Mouse (Mus musculus) midbrain, postnatal 0 days (tissue): ENCODE data around the gene Olfr598. TPM values are rescaled to one million over a fixed set of nuclear protein-coding genes. Genes with fewer than 3 reads are reported as not detected.
"Not testable (repeated sequence)": the region's sequence is repeated elsewhere in the genome, so short reads cannot be mapped to it uniquely, and the experiment has no call there.

Experiments used
- ATAC-seq: fragments of 200-750 bp; cut with Nextera tagmentation; 2 replicates; pipeline ENCODE4 v1.8.0; 2017; ENCODE audit warnings: moderate number of reproducible peaks, mild to moderate bottlenecking, moderate TSS enrichment, moderate library complexity; ENCODE audit not compliant: low FRiP score
- DNase-seq: peaks from one replicate; pipeline ENCODE4 v3.0.0-alpha.2; 2015; ENCODE audit warnings: low spot score
- H3K27ac ChIP-seq: fragments of 300-500 bp; sonication (generic); 2 replicates; pipeline ENCODE4 v1.5.1; 2014; ENCODE audit warnings: low read depth, mild to moderate bottlenecking, low read length, mixed read lengths
- H3K27me3 ChIP-seq: fragments of 300-500 bp; sonication (generic); 2 replicates; pipeline ENCODE4 v1.6.1; 2014; ENCODE audit warnings: low read length, control low read depth, mixed read lengths; ENCODE audit not compliant: insufficient read depth
- H3K36me3 ChIP-seq: fragments of 300-500 bp; sonication (generic); 2 replicates; pipeline ENCODE4 v1.6.1; 2014; ENCODE audit warnings: low read length, control low read depth, mixed read lengths; ENCODE audit not compliant: insufficient read depth
- H3K4me1 ChIP-seq: fragments of 300-500 bp; sonication (generic); 2 replicates; pipeline ENCODE4 v1.6.1; 2014; ENCODE audit warnings: mild to moderate bottlenecking, control low read depth, antibody characterized with exemption, low read length, mixed read lengths; ENCODE audit not compliant: insufficient read depth
- H3K4me2 ChIP-seq: fragments of 300-500 bp; sonication (generic); 2 replicates; pipeline ENCODE4 v1.6.1; 2014; ENCODE audit warnings: low read depth, mild to moderate bottlenecking, low read length, mixed read lengths; ENCODE audit not compliant: poor library complexity, severe bottlenecking
- H3K4me3 ChIP-seq: fragments of 300-500 bp; sonication (generic); 2 replicates; pipeline ENCODE4 v1.5.1; 2014; ENCODE audit warnings: low read depth, mild to moderate bottlenecking, low read length, moderate library complexity
- H3K9ac ChIP-seq: fragments of 300-500 bp; sonication (generic); replicated peaks from 2 replicates; pipeline ENCODE4 v1.6.1; 2014; ENCODE audit warnings: mild to moderate bottlenecking, low read length, moderate library complexity, mixed read lengths; ENCODE audit not compliant: poor library complexity, severe bottlenecking
- H3K9me3 ChIP-seq: fragments of 300-500 bp; sonication (generic); 2 replicates; pipeline ENCODE4 v1.6.1; 2016; ENCODE audit warnings: low read length, control low read depth
- CTCF ChIP-seq: IDR thresholded peaks from 2 replicates; pipeline ENCODE4 v1.5.1; 2016; ENCODE audit warnings: antibody characterized with exemption, mild to moderate bottlenecking
- WGBS: fragments of 180-500 bp; shearing (Covaris S2); extraction: QIAGEN DNeasy Blood & Tissue Kit; methylation state at CpG from one replicate; pipeline ENCODE4 v1.1.7; 2014; 5-methylcytosine and 5-hydroxymethylcytosine counted together
- polyA plus RNA-seq: library from polyadenylated mRNA; unstranded; fragments of >200 nt; fragmentation: Nextera tagmentation; extraction: Ambion mirVana; gene quantifications from 2 replicates; pipeline ENCODE4 v1.2.1, GENCODE M21; 2015
- total RNA-seq: library from RNA; depleted of rRNA; stranded (reverse); fragments of >200 nt; gene quantifications from 2 replicates; pipeline ENCODE4 v1.2.3, GENCODE M21; 2014; rRNA removed

The Olfr598 gene
- total RNA-seq (not detected in 2 replicates), polyA plus RNA-seq (not detected in 2 replicates)

GRCm38 (mm10) chr7:103323268-103323667, at the start of gene Olfr598:
Gene Olfr598, plus strand, starts transcription at chr7:103323568.
- DNase-seq (no peak), ATAC-seq (no peak)
- H3K27me3 ChIP-seq: no peaks in the 10 kb centered on the region
- H3K4me3 ChIP-seq: no peak within 1 kb of the TSS
- no peaks in the 10 kb centered on the region for H3K9me3 ChIP-seq
- no peak within 1 kb of the TSS for H3K27ac ChIP-seq
- no peaks in the 10 kb centered on the region for H3K4me1 ChIP-seq
- no peak within 1 kb of the TSS for H3K9ac ChIP-seq
- no peak for TF ChIP-seq CTCF
- no peak within 1 kb of the TSS for H3K4me2 ChIP-seq
- H3K36me3 ChIP-seq: no peaks in the 10 kb centered on the region

GRCm38 (mm10) chr7:103305348-103305747, 18.0 kb upstream of the Olfr598 start, which contains the start of gene Olfr596:
Gene Olfr596, plus strand, starts transcription at chr7:103305648.
- DNase-seq, H3K9ac ChIP-seq, H3K4me3 ChIP-seq, ATAC-seq, H3K27ac ChIP-seq, H3K27me3 ChIP-seq, H3K4me1 ChIP-seq, H3K36me3 ChIP-seq, H3K9me3 ChIP-seq, H3K4me2 ChIP-seq: not testable (repeated sequence)
- 81% methylated on average over 2 of the region's 2 CpGs for WGBS

GRCm38 (mm10) chr7:103316015-103316414, 7.4 kb upstream of the Olfr598 start, which contains the start of gene Olfr597:
Gene Olfr597, plus strand, starts transcription at chr7:103316315.
- not testable (repeated sequence) for H3K4me1 ChIP-seq, H3K9me3 ChIP-seq, H3K36me3 ChIP-seq, DNase-seq, H3K4me2 ChIP-seq, H3K9ac ChIP-seq, ATAC-seq, H3K4me3 ChIP-seq, H3K27me3 ChIP-seq, H3K27ac ChIP-seq
- 91% methylated on average over 2 of the region's 2 CpGs for WGBS

- DNase-seq (no peak), ATAC-seq (no peak)
- WGBS: 78% methylated on average over 1 of the region's 1 CpGs
- no peak within 1 kb of the TSS for H3K4me2 ChIP-seq
- no peaks in the 10 kb centered on the region for H3K27me3 ChIP-seq
- H3K4me1 ChIP-seq: no peaks in the 10 kb centered on the region
- H3K27ac ChIP-seq: no peak within 1 kb of the TSS
- no peak within 1 kb of the TSS for H3K4me3 ChIP-seq
- H3K9me3 ChIP-seq: no peaks in the 10 kb centered on the region
- no peak for TF ChIP-seq CTCF
- H3K36me3 ChIP-seq: no peaks in the 10 kb centered on the region
- no peak within 1 kb of the TSS for H3K9ac ChIP-seq
Observed at GRCm38 (mm10) chr7:103335617-103336016, 12.2 kb downstream of the Olfr598 start, which contains the start of gene Olfr599. Gene Olfr599, plus strand, starts transcription at chr7:103335917.

GRCm38 (mm10) chr7:103349569-103349968, 26.2 kb downstream of the Olfr598 start, which contains the start of gene Olfr600:
Gene Olfr600, minus strand, starts transcription at chr7:103349669.
- ATAC-seq (no peak), DNase-seq (no peak)
- no peak for TF ChIP-seq CTCF
- Histone ChIP-seq H3K36me3 (no peaks in the 10 kb centered on the region), H3K4me1 (no peaks in the 10 kb centered on the region), H3K9me3 (no peaks in the 10 kb centered on the region), H3K27me3 (no peaks in the 10 kb centered on the region), H3K4me2 (no peak within 1 kb of the TSS), H3K9ac (no peak within 1 kb of the TSS), H3K4me3 (no peak within 1 kb of the TSS), H3K27ac (no peak within 1 kb of the TSS)

GRCm38 (mm10) chr7:103362555-103362954, 39.2 kb downstream of the Olfr598 start, which contains the start of gene Olfr601:
Gene Olfr601, minus strand, starts transcription at chr7:103362655.
- no peaks in the 10 kb centered on the region for H3K27me3 ChIP-seq
- no peak within 1 kb of the TSS for H3K9ac ChIP-seq
- WGBS: 90% methylated on average over 1 of the region's 1 CpGs
- no peaks in the 10 kb centered on the region for H3K4me1 ChIP-seq
- H3K9me3 ChIP-seq: no peaks in the 10 kb centered on the region
- H3K36me3 ChIP-seq: no peaks in the 10 kb centered on the region
- ATAC-seq (no peak), DNase-seq (no peak)
- no peak within 1 kb of the TSS for H3K27ac ChIP-seq
- H3K4me3 ChIP-seq: no peak within 1 kb of the TSS
- TF ChIP-seq CTCF: no peak
- H3K4me2 ChIP-seq: no peak within 1 kb of the TSS

Other genes starting within 250 kb of the Olfr598 start
- gene Olfr584, start 241.7 kb upstream of the Olfr598 start, total RNA-seq: not detected in 2 replicates
- not detected in 2 replicates for gene Olfr584, start 241.7 kb upstream of the Olfr598 start, polyA plus RNA-seq
- gene Olfr585, start 225.8 kb upstream of the Olfr598 start, total RNA-seq: not detected in 2 replicates
- gene Olfr585, start 225.8 kb upstream of the Olfr598 start, polyA plus RNA-seq: not detected in 2 replicates
- not detected in 2 replicates for gene Olfr586, start 197.9 kb upstream of the Olfr598 start, total RNA-seq
- not detected in 2 replicates for gene Olfr586, start 197.9 kb upstream of the Olfr598 start, polyA plus RNA-seq
- 0.09 TPM in 1 of 2 replicates, not detected in the other for gene Olfr588-ps1, start 182.7 kb upstream of the Olfr598 start, total RNA-seq
- gene Olfr588-ps1, start 182.7 kb upstream of the Olfr598 start, polyA plus RNA-seq: not detected in 2 replicates
- gene Olfr589, start 167.2 kb upstream of the Olfr598 start, total RNA-seq: not detected in 2 replicates
- not detected in 2 replicates for gene Olfr589, start 167.2 kb upstream of the Olfr598 start, polyA plus RNA-seq
- not detected in 2 replicates for gene Olfr591, start 145.2 kb upstream of the Olfr598 start, total RNA-seq
- not detected in 2 replicates for gene Olfr591, start 145.2 kb upstream of the Olfr598 start, polyA plus RNA-seq
- gene Olfr592, start 138.8 kb upstream of the Olfr598 start, total RNA-seq: not detected in 2 replicates
- gene Olfr592, start 138.8 kb upstream of the Olfr598 start, polyA plus RNA-seq: not detected in 2 replicates
- gene Olfr593, start 111.7 kb upstream of the Olfr598 start, total RNA-seq: not detected in 2 replicates
- not detected in 2 replicates for gene Olfr593, start 111.7 kb upstream of the Olfr598 start, polyA plus RNA-seq
- gene Olfr594, start 106.6 kb upstream of the Olfr598 start, total RNA-seq: not detected in 2 replicates
- not detected in 2 replicates for gene Olfr594, start 106.6 kb upstream of the Olfr598 start, polyA plus RNA-seq
- gene Usp17ld, start 71.1 kb upstream of the Olfr598 start, total RNA-seq: not detected in 2 replicates
- not detected in 2 replicates for gene Usp17ld, start 71.1 kb upstream of the Olfr598 start, polyA plus RNA-seq
- gene Olfr596, start 17.9 kb upstream of the Olfr598 start, total RNA-seq: not detected in 2 replicates
- gene Olfr596, start 17.9 kb upstream of the Olfr598 start, polyA plus RNA-seq: not detected in 2 replicates
- not detected in 2 replicates for gene Olfr597, start 7.3 kb upstream of the Olfr598 start, total RNA-seq
- gene Olfr597, start 7.3 kb upstream of the Olfr598 start, polyA plus RNA-seq: not detected in 2 replicates
- not detected in 2 replicates for gene Olfr599, start 12.3 kb downstream of the Olfr598 start, total RNA-seq
- not detected in 2 replicates for gene Olfr599, start 12.3 kb downstream of the Olfr598 start, polyA plus RNA-seq
- not detected in 2 replicates for gene Olfr600, start 26.1 kb downstream of the Olfr598 start, total RNA-seq
- gene Olfr600, start 26.1 kb downstream of the Olfr598 start, polyA plus RNA-seq: not detected in 2 replicates
- gene Olfr601, start 39.1 kb downstream of the Olfr598 start, total RNA-seq: not detected in 2 replicates
- not detected in 2 replicates for gene Olfr601, start 39.1 kb downstream of the Olfr598 start, polyA plus RNA-seq
- not detected in 2 replicates for gene Olfr603, start 62.6 kb downstream of the Olfr598 start, total RNA-seq
- gene Olfr603, start 62.6 kb downstream of the Olfr598 start, polyA plus RNA-seq: not detected in 2 replicates
- not detected in 2 replicates for gene Usp17lc, start 91.5 kb downstream of the Olfr598 start, total RNA-seq
- gene Usp17lc, start 91.5 kb downstream of the Olfr598 start, polyA plus RNA-seq: not detected in 2 replicates
- gene Olfr605, start 121.9 kb downstream of the Olfr598 start, total RNA-seq: not detected in 2 replicates
- not detected in 2 replicates for gene Olfr605, start 121.9 kb downstream of the Olfr598 start, polyA plus RNA-seq
- gene Olfr606, start 125.5 kb downstream of the Olfr598 start, total RNA-seq: not detected in 2 replicates
- not detected in 2 replicates for gene Olfr606, start 125.5 kb downstream of the Olfr598 start, polyA plus RNA-seq
- not detected in 2 replicates for gene Olfr607, start 140.6 kb downstream of the Olfr598 start, total RNA-seq
- gene Olfr607, start 140.6 kb downstream of the Olfr598 start, polyA plus RNA-seq: not detected in 2 replicates
- not detected in 2 replicates for gene Olfr608, start 146.3 kb downstream of the Olfr598 start, total RNA-seq
- gene Olfr608, start 146.3 kb downstream of the Olfr598 start, polyA plus RNA-seq: not detected in 2 replicates
- gene Olfr609, start 174.5 kb downstream of the Olfr598 start, total RNA-seq: not detected in 2 replicates
- not detected in 2 replicates for gene Olfr609, start 174.5 kb downstream of the Olfr598 start, polyA plus RNA-seq
- not detected in 2 replicates for gene Olfr610, start 188.6 kb downstream of the Olfr598 start, total RNA-seq
- gene Olfr610, start 188.6 kb downstream of the Olfr598 start, polyA plus RNA-seq: not detected in 2 replicates
- not detected in 2 replicates for gene Olfr611, start 197.3 kb downstream of the Olfr598 start, total RNA-seq
- gene Olfr611, start 197.3 kb downstream of the Olfr598 start, polyA plus RNA-seq: not detected in 2 replicates
- gene Olfr612, start 219.1 kb downstream of the Olfr598 start, total RNA-seq: not detected in 2 replicates
- gene Olfr612, start 219.1 kb downstream of the Olfr598 start, polyA plus RNA-seq: not detected in 2 replicates
- gene Olfr613, start 224.5 kb downstream of the Olfr598 start, total RNA-seq: not detected in 2 replicates
- not detected in 2 replicates for gene Olfr613, start 224.5 kb downstream of the Olfr598 start, polyA plus RNA-seq
- gene Olfr615, start 232.5 kb downstream of the Olfr598 start, total RNA-seq: not detected in 2 replicates
- not detected in 2 replicates for gene Olfr615, start 232.5 kb downstream of the Olfr598 start, polyA plus RNA-seq
- gene Olfr616, start 245.6 kb downstream of the Olfr598 start, total RNA-seq: not detected in 2 replicates
- not detected in 2 replicates for gene Olfr616, start 245.6 kb downstream of the Olfr598 start, polyA plus RNA-seq
- not detected in 2 replicates for gene Olfr617, start 249.5 kb downstream of the Olfr598 start, total RNA-seq
- not detected in 2 replicates for gene Olfr617, start 249.5 kb downstream of the Olfr598 start, polyA plus RNA-seq